Mouse (Mus musculus) liver (tissue): ENCODE measurements around the gene Pax5.

ENCODE experiments used
- DNase-seq: peaks from one replicate; pipeline ENCODE4 v3.0.0-alpha.2; 2020; ENCODE audit warnings: mixed read lengths

The Pax5 gene

DNA sequence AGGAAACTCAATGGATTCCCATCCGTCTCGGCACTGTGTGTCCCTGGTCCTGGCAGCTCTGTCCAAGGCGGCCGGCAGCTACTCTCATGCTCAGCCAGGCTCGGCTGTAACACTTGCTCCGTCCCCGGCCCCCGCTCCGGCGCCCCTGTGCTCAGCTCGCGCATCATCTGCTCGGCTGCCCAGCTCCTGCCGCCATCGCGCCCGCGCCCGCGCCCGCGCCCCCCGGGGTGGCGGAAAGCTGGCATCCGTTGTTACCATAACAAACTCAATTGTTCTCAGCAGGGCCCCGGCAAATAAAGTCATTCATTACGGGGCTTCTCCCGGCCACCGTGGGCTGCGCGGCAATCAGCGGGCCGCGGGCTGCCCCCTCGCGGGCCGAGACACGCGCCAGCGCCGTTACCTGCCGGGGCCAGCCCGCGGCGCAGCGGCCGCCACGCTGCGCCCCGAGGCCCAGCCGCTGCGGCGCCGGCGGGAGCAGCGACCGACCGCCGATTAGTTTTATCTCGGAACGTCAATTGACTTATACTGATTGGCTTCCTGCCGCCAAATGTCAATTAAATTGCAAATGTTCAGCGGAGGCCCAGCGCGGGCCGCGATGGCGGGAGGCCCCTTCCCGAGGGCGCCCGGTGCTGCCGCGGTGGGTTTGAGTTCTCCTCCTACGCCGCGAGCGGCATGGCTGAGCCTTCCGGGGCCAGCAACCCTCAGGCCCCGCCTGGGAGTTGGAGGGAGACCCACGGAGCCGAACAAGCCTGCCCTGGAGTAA, 46.1 kb downstream of the Pax5 start:
- DNase-seq, result no peak

DNA sequence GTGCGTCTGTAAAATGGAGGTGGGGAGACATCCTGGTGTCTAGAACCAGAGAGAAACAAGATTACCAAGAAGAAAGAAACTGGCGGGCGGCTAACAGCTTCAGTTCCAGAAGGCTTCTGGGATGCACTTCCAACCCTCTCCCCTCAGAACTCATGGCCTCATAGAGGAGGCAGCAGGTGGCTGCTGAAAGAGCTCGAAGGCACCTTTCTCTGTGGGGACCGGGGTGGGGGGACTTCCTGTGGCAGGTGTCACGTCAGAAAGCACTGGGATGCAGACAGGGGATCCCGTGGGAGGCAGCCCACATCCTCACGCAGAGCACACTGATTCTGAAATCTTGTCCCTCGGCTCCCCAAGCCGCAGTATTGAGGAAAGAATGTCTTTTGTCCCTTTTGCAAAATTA, 46.8 kb downstream of the Pax5 start:
- DNase-seq, result no peak

DNA sequence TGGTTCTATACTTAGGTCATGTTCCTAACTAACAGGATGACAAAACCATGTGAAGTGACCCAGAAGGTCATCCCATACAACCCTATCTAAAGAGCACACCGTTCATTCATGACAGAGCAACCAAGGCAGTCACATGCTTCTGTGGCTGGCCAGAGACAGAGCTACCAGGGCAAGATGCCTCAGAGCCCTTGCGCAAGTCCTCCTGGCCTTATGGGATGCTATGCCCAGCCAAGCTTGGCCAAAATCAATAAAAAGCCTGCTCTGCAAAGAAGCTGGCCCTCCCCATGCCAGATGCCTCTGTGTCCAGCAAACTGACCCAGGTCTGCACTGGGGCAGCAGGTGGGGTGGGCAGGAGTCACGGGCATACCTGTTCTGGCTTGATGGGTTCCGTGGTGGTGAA, 65.1 kb downstream of the Pax5 start:
- no peak for DNase-seq

DNA sequence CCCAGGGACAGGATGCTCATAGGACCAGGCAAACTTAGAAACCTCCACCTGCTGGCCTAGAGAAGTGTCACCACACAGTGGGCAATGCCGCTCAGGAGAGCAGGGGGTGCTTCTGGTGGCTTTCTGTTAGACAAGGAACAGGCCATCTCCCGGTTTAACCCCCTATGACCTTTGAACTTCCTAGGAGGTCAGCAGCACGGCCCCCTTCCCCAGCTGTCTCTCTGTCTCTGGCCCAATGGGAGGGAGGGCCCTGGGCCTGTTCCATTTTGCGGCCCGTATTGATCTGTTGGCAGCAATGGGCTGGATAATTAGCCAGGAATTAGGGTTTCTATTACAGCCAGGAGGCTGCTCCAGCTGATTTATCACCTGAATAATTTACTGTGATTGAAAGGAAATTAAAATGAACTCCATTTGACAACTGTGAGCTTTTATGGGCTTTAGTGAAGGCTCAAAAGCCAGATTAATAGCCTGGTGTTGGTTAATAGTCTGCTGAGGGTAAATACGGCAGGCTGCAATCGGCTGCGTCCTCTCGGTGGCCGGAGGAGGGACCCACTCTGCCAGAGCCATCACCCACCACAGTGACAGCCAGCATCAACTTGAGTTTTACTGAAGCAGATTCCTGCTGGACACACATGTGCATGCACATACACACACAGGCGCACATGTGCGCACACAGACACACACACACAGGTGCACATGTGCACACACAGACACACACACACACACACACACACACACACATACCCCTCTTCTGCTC, 68.3 kb downstream of the Pax5 start:
- DNase-seq, result no peak

DNA sequence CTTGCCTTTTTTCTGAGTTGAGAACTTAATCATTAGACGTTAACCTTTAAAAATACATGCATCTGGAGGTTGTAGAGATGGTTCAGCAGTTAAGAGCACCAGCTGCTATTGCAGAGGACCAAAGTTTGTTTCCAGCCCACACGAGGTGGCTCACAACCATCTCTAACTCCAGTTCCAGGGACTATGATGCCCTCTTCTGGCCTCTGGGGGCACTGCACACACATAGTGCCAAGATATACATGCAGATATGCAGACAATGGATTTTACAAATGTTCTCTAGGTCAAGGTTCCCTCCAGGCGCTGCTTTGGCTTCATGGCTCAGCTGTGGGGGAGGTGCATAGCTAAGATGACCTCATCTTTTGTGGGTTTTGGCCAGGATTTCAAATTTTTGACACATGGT, 74.7 kb downstream of the Pax5 start:
- no peak for DNase-seq

DNA sequence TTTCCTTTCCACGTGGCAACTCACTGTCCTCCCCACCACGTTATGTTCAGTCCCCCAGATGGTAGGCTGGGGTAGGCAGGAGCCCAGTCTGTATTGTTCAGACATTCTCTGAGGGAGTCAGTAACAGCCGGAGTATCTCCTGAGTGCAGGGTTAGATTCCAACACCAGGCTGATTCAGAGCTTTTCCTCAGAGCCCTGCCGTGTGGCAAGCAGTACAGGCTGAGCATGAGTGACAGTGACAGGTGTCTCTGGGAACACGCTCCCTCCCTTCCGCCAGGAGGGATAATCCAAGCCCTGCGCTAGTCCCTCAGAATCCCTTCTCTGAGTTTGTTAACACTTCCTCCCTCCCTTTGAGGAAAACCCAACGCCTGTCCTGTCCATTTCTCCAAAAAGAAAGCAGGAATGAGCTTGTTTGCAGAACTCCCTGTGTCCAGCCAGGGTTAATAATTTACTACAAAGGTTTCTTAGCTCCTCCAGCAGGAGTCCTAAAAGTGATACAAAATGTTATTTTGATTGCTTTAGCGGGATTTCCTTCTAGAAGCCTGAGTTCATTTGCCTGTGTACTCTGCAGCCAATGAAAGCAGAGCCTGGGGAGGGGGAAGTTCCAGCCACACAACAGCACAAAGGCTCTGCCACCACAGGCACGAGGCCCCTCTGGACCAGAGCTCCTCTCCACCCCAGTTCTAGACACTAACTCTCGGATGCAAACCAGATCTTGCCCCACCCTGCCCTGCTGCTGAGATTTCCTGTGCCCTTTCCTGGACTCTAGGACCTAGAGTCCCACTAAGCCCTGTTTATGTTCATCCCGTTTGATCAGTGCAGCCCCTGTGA, 76.4 kb downstream of the Pax5 start:
- DNase-seq, result no peak

DNA sequence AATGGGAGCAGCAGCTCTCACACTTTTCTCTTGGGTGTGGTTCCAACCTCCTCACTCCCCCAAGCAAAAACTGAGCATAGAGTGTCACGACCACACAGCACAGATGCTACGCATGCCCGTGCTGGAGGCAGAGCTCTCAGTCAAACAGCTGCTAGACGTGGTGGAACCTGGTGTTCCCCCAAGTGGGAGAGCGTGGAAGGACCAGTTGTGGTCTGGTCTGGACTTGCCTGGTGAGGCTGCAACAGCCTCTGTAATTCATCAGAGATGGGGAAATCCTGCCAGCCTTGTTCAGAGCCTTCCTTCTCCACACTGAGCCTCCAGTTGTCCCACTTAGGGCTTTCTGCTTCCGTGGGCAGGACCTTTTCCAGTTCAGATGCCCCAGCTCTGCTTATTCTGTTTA, 80.2 kb downstream of the Pax5 start:
- DNase-seq, result no peak

DNA sequence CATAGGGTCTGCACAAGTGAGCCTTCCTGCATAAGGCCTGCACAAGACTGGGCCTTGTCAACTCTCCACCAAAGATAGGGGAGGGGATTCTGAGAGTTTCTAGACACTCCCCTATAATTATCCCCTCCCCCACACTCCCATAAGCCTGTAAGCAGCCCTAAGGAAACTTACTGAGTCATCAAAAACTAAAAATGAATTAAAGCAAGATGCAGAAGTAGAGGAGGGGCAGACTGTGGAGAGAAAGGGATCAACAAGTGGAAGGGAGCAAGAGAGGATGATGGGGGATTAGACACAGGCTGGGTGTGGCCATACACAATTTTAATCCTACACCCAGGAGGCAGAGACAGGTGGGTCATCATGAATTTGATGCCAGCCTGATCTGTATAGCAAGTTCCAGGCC, 82.4 kb downstream of the Pax5 start:
- DNase-seq, result no peak

DNA sequence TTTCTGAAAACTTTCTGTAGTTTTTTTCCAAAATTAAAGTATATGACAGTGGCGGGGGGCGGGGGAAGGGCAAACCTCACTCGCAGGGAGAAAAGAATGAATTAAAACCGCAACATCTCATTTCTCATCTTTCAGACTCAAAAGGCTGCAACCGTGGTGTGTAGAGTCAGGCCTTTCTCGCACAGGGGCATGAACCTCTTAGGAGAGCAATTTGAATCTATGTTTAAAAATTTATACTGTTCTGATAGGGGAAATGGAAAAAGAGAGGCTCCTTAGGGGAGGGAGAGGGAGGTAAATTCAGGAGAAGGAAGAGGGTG, 85.2 kb downstream of the Pax5 start:
- DNase-seq, result no peak

DNA sequence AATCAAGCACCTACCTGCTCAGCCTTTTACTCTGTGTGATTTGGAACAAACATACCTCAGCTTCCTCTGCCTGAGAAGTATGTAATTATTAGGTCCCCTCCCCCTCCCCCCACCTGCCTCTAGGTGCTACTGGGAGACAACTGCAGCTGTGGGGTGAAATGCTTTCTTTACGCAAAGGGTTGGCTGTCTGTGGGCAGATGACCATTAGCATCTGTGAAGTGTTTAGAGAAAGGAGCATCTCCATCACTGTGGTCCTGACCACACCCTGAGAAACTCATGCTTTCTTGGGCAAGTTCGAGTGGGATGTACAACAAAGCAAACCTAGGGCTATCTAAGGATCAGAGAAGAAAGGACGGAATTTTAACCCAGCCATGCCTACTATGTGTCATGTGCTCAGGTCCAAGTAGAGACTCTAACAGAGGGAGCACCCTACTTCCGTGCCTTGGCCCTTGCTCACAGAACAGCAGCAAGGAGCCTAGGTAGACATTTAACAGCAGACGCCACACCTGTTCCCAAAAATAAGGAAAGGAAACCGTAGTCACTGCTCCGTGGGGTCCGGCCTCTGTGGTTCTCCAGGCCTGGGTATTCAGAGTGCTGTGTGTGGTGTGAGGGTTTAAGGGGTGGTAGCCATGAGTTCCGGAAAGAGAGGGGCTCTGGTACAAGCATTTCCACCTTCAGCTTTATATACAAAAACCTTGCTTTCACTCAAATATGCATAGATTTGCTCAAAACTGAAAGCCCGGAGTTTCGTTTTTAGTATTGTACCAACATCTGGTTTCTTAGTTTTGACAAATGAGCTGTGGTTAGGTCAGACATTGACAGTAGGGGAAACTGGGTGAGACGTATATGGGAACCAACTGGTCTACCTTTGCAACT, 85.8 kb downstream of the Pax5 start:
- no peak for DNase-seq

DNA sequence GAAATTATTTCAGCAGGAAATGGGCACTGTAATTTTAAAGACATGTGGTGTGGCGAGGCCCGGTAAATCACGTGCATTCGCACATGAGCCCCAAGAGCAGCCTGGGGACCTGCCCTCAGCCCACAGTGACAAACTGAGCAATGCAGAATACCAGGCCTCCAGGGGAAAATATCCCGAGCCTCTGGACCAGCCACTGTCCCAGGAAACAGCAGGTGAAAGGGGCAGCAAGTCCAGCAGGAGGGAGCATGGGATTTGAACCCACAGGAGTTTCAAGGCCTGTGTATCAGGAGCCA, 86.9 kb downstream of the Pax5 start:
- no peak for DNase-seq

DNA sequence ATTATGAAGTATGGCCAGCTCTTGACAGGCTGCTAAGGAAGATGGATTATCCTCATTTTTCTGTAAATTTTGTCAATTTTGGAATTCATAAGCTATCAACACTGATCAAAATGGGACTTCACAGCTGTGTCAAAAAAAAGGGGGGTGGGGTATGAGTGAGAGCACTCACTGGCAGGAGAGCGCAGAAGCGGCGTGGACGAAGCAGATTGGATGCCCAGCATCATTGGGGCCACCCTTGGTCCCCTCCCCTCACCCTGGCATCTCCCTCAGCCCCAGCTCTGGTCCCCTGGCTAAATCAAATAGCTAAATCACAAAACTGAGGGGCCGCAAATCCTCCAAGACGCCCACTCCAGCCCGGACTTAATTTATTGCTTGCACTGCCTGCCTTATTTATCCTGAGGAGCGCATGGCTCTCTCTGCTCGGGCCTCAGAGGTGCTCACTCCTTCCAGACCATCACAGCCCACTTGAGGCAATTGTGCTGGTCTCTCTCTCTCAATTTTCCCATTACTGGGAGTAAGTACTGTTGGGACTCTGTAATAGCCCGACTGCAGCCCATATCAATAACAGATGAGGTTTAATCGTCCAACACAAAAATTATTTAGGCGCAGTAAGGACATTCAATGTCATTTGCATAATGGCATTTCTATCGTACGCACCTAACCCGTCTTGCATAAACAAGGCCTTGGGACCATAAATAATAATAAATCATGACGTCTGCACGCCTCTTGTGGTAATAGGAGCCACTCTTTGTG, 87.4 kb downstream of the Pax5 start:
- DNase-seq, result no peak

DNA sequence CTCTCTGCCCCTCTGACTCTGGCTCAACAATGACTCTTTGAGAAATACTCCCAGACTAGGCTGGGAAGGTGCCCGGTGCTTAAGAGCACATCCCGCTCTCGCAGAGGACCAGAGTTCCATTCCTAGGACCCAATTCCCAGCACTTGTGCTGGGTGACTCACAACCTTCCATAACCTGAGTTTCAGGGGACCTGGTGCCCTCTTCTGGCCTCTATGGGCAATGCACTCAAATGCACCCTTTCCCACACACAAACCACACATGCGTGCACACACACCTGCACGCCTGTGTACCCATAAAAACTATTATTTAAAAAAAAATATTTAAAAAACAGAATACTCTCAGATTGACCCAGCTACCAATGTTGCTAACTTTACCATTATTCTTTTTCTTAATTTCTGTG, 90.0 kb downstream of the Pax5 start:
- DNase-seq, result no peak

DNA sequence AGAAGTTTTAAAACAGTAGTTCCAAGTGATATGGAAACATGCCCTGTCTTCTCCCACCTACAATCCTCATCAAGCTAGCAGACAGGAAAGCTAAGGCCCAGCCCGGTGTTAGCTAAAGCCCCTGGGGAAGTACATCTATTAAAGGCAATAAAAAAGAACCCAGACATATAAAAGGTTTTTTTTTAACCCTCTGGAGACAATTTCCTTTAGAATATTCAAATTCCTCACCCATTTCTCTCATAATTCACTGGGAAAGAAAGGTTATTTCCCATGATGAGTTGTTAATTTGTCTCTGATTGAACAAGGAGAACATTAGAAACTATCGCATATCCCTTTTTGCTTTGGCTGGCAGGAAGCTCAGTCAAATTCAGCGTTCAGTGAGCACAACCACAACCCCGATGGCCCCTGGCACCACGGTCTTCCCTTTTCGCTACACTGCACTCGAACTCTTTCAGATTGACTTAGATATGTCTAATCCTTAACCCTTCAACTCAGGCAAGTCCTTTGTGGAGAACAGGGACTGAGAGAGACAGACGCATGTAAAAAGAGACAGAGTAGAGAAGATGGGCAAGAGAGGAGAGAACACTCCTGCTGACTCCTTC, 96.1 kb downstream of the Pax5 start:
- DNase-seq, result no peak

DNA sequence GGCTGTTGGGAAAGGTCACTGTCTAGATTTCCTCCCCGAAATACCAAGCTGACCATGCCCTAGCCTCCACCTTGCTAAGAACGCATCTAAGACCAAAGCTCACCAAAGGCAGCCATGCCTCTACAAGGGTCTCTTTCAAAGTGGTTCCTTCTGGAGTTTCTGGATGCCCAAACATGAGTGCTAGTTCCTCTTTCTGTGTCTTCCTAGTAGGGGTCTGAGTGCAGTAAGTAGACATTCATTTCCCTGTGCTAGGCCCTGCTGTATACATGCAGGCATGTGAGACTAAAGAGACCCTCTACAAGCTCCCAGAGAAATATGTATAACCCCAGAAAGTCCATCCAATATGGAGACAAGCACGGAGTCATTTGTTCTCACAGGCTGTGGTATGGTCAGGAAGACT, 97.9 kb downstream of the Pax5 start:
- DNase-seq, result no peak

DNA sequence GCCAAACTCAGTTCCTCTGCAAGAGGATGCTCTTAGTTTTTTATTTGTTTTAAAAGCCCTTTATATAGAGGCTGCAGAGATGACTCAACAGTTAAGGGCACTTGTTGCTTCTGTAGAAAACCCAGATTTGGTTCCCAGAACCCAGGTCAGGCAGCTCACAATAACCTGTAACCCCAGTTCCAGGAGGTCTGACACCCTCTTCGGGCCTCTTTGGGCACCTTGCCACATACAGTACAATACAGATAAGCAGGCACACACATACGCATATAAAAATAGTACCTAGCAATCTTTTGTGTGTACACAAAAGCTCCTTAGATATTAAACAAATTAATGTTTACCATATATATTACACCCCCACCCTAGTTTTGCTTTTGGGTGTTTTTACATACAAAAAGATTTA, 104.8 kb downstream of the Pax5 start:
- DNase-seq, result no peak

DNA sequence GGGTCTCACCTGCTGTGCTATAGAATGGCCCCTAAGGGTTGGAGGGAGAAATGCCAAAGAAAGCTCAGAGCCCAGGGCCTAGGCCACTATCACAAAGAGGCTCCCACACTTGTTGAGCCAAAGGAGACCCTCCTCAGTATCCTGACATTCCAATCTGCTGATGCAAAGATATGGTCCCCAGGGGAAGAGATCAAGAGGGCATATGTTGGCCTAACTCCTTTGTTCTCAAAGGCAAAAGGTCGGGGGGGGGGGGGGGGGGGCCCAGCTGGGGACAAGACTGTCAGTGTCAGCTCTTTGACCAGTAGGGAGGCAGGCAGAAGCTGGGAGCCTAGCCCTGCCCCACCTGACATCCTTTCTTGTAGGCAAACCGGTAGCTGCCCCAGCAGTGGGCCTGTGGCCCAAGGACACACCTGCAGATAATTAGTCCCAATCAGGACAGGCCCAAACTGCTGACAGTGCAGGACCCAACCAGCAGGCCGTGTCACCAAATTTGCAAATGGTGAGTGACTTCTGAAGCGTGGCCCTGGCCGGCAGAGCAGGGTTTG, 108.0 kb downstream of the Pax5 start:
- DNase-seq, result no peak

DNA sequence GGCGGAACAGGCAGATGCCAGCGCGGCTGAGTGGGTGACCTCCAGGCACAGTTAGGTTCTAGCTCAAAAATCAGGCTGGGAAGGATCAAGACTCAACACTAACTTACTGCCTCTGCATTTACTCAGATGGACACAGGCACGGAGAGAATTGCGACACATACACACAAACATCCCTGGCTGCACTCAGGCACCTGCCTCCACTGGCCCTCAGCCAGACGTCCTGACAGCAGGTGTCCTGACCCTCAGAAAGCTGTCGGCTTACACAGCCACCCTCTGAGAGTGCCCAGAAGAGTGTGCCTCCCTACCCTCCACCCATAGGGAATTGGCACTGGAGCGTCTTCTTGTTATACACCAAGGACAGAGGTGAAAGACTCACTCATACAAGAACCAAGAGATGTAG, 108.9 kb downstream of the Pax5 start:
- no peak for DNase-seq

DNA sequence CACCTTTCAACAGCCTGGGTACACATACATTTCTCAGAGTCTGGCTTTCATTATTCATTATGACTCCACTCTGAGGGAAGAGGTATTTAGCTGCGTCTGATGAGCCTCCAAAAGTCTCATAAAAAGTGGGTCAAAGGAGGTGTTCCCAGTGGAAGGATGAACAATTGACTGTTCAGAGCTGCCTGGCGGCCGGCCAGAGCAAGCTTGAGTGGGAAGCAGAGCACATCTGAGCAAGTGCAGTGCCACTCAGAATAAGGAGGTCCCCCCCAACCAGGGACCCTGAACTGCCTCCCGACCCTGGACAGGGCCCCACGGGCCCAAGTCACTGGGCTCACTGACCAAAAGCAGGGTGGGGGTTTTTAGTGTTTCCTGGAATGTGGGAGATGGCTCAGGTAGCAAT, 109.4 kb downstream of the Pax5 start:
- DNase-seq, result no peak

DNA sequence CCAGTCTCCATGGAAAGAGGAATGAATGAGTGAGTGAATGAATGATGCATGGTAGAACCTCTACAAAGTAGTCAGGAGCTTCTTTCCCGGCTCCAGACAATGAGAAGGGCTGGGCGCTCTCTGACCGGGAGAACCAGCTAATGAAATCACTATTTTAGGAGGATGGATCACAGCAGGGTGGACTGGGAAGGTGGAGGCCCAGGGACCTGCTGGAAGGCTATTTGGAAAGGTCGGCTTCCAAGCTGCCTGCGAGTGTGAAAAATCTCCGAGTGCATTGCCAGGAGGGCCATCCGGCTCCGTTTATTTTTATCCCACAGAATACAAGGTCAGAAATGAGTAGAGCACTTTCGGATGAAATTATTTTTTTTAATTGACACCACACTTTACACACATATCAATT, 112.3 kb downstream of the Pax5 start:
- no peak for DNase-seq

DNA sequence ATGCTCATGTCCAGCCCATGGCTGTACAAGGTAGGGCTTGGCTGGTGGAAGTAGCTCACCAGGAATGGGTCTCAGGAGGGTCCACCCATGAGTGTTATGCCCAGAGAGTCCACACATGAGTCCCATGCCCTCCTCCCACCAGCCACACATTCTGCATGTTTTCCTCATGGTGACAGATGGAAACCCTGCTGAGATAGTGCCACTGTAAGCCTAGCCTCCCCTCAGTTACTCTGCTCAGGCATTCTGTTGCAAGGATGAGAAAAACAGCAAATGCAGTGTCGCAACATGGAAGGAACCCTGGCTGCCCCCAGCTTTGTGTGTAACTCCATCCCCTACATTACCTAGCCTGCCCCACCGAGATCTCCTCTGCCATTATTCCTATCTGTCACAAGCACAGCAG, 117.2 kb downstream of the Pax5 start:
- no peak for DNase-seq

DNA sequence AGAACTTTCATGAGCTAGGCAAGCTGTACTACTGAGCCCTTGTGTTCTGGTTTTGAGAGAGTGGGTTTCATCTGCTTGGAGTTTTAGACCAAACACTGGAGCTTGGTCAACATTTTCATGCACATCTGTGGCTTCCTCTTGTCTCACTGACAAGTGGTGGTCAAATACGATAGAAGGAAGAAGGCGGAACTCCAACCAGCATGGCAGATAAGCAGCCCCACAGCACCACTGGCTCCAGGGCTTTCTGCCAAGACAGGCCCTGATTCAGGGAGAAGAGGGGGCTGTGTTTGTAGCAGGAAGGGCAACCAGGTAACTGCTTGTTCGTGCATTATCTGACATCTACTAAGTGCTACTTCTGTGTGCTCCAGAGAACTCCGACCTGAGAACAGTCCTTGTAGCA, 127.6 kb downstream of the Pax5 start:
- no peak for DNase-seq
